Mouse (Mus musculus) lung, postnatal 0 days (tissue): Measurements from ENCODE around the gene Crim1.

Experiments
- CTCF ChIP-seq: IDR thresholded peaks from 2 replicates; pipeline ENCODE4 v1.5.1; 2016; ENCODE audit warnings: antibody characterized with exemption, mild to moderate bottlenecking
- EP300 ChIP-seq: IDR thresholded peaks from 2 replicates; pipeline ENCODE4 v1.6.1; 2016; ENCODE audit warnings: antibody characterized with exemption, mild to moderate bottlenecking, control low read depth

- TF ChIP-seq CTCF = no peak
- no peak for TF ChIP-seq EP300
Observed at GRCm38 (mm10) chr17:78198140-78198539, 1.9 kb upstream of the Crim1 start.
